Mouse (Mus musculus): ENCODE results near the gene Drc3. TPM values are rescaled to one million over a fixed set of nuclear protein-coding genes. Genes with fewer than 3 reads are reported as not detected.

Drc3 gene
- polyA plus RNA-seq, 1 experiment from 2014 or later = 1.3 TPM

DNA sequence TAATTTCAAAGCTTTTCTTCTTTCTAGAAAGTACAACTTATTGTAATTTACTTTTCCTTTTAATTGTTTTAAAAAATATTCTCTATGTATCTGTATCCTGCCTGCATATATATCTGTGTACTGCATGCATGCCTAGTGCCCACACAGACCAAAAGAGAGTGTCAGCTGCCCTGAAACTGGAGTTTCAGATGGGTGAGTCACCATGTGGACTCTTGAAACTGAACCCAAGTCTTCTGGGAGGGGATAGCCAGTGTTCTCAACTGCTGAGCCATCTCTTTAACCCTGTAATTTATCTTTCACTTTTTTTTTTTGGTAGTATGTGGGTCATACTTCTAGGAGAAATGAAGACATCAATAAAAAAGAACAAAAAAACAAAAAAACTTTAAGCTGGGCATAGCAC, 29.4 kb upstream of the Drc3 start:
- Histone ChIP-seq H3K27ac (ENCODE audit: low read depth, low read length) (no peak overlapping the region), H3K4me3 (ENCODE audit: low read depth, low read length) (no peak overlapping the region), H3K4me1 (replicated peaks; ENCODE audit: control insufficient read depth, insufficient read depth, low read length) (peaks cover 1% of the 10 kb centered on the region; the same call in 1 of the 2 replicates), H3K36me3 (ENCODE audit: control insufficient read depth, insufficient read depth, low read length) (no peaks in the 10 kb centered on the region), H3K27me3 (replicated peaks; ENCODE audit: control insufficient read depth, insufficient read depth, low read length) (no peaks in the 10 kb centered on the region), H3K4me2 (no peak overlapping the region), H3K9me3 (ENCODE audit: control insufficient read depth, low read length) (no peaks in the 10 kb centered on the region), H3K9ac (ENCODE audit: low read depth, low read length) (no peak overlapping the region)
- no peak for DNase-seq (ENCODE audit: low spot score)
- no peak for ATAC-seq (replicated peaks; ENCODE audit: low FRiP score)

DNA sequence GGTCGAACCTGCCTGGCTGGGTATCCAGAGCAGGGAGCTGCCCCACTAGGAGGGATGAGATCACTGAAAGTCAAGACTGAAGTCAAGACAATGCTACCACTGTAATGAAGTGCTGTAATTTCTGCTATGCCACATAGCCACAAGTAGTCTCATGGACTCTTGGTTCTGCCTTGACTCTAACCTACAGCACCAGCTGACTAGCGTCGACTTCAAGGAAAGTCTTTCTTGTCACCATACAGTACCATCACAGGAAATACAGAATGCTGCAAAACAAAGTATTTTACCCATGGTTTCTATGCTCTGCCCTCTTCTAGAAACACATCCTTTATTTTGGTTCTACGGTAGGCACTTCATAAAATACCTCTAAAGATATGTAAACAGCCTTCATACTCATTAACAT, 22.6 kb upstream of the Drc3 start:
- 83% methylated on average over 4 of the region's 4 CpGs for WGBS
- DNase-seq (ENCODE audit: low spot score) = no peak
- no peak for ATAC-seq (replicated peaks; ENCODE audit: low FRiP score)

DNA sequence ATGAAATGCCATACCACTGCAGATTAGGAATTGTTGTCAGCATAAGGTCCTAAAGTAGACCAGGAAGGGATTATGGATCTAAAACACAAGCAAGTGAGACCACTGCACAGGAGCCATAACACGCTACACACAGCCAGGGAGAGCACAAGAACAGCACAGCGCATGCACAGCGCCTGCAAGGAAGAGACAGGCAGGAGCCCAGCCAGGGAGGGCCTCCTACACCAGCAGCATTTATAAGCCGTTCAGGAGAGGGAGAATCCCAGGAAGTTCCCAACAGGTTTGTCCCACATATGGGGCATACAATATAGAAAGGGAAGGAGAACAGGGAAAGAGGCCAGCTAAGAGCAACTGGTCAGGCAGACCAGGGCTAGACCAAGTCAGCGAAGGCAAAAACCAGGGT, 19.7 kb upstream of the Drc3 start:
- no peak for ATAC-seq (replicated peaks; ENCODE audit: low FRiP score)
- no peak for DNase-seq (ENCODE audit: low spot score)
- no peak overlapping the region for H3K4me3 ChIP-seq (ENCODE audit: low read depth, low read length)
- no peaks in the 10 kb centered on the region for H3K27me3 ChIP-seq (replicated peaks; ENCODE audit: control insufficient read depth, insufficient read depth, low read length)
- 86% methylated on average over 5 of the region's 5 CpGs for WGBS
- H3K27ac ChIP-seq (ENCODE audit: low read depth, low read length) = no peak overlapping the region
- H3K4me1 ChIP-seq (replicated peaks; ENCODE audit: control insufficient read depth, insufficient read depth, low read length) = no peaks in the 10 kb centered on the region
- H3K9ac ChIP-seq (ENCODE audit: low read depth, low read length) = no peak overlapping the region
- no peak overlapping the region for H3K4me2 ChIP-seq
- H3K9me3 ChIP-seq (ENCODE audit: control insufficient read depth, low read length) = no peaks in the 10 kb centered on the region
- no peaks in the 10 kb centered on the region for H3K36me3 ChIP-seq (ENCODE audit: control insufficient read depth, insufficient read depth, low read length)

More for the DNA sequence above, 22.6 kb upstream of the Drc3 start:
- Histone ChIP-seq H3K9me3 (ENCODE audit: control insufficient read depth, low read length) (no peaks in the 10 kb centered on the region), H3K4me1 (replicated peaks; ENCODE audit: control insufficient read depth, insufficient read depth, low read length) (no peaks in the 10 kb centered on the region), H3K4me2 (no peak overlapping the region), H3K27me3 (replicated peaks; ENCODE audit: control insufficient read depth, insufficient read depth, low read length) (no peaks in the 10 kb centered on the region), H3K4me3 (ENCODE audit: low read depth, low read length) (no peak overlapping the region), H3K36me3 (ENCODE audit: control insufficient read depth, insufficient read depth, low read length) (no peaks in the 10 kb centered on the region), H3K9ac (ENCODE audit: low read depth, low read length) (no peak overlapping the region), H3K27ac (ENCODE audit: low read depth, low read length) (no peak overlapping the region)

GRCm38 (mm10) chr11:60334124-60334523, 19.0 kb upstream of the Drc3 start:
- WGBS = 89% methylated on average over 3 of the region's 3 CpGs
- Histone ChIP-seq H3K27ac (ENCODE audit: low read depth, low read length) (no peak overlapping the region), H3K9me3 (ENCODE audit: control insufficient read depth, low read length) (no peaks in the 10 kb centered on the region), H3K4me2 (no peak overlapping the region), H3K9ac (ENCODE audit: low read depth, low read length) (no peak overlapping the region), H3K4me3 (ENCODE audit: low read depth, low read length) (no peak overlapping the region), H3K27me3 (replicated peaks; ENCODE audit: control insufficient read depth, insufficient read depth, low read length) (no peaks in the 10 kb centered on the region), H3K36me3 (ENCODE audit: control insufficient read depth, insufficient read depth, low read length) (no peaks in the 10 kb centered on the region), H3K4me1 (replicated peaks; ENCODE audit: control insufficient read depth, insufficient read depth, low read length) (no peaks in the 10 kb centered on the region)
- ATAC-seq (replicated peaks; ENCODE audit: low FRiP score) (no peak), DNase-seq (ENCODE audit: low spot score) (no peak)

DNA sequence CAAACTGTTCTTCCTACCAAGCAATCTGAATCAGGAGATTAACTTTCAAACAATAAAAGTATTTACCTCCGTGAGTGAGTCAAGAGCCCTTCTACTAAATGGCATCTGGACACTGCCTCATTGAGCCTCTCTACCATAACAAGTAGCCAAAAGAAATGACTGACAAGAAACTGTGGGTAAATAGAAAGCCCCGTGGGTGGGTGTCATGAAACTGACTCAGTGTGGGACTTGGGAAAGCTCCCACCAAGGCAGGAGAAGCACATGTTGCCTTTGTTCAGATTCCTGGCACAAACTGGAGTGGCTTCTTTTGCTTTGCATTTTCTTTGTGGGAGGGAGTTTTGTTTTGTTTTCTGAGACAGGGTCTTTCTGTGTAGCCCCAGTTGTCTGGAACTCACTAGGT, 17.4 kb upstream of the Drc3 start:
- H3K27ac ChIP-seq (ENCODE audit: low read depth, low read length) = no peak overlapping the region
- WGBS = 91% methylated on average over 2 of the region's 2 CpGs
- no peaks in the 10 kb centered on the region for H3K27me3 ChIP-seq (replicated peaks; ENCODE audit: control insufficient read depth, insufficient read depth, low read length)
- H3K4me3 ChIP-seq (ENCODE audit: low read depth, low read length) = no peak overlapping the region
- H3K4me2 ChIP-seq = no peak overlapping the region
- no peak for DNase-seq (ENCODE audit: low spot score)
- H3K36me3 ChIP-seq (ENCODE audit: control insufficient read depth, insufficient read depth, low read length) = no peaks in the 10 kb centered on the region
- H3K9me3 ChIP-seq (ENCODE audit: control insufficient read depth, low read length) = no peaks in the 10 kb centered on the region
- H3K9ac ChIP-seq (ENCODE audit: low read depth, low read length) = no peak overlapping the region
- H3K4me1 ChIP-seq (replicated peaks; ENCODE audit: control insufficient read depth, insufficient read depth, low read length) = no peaks in the 10 kb centered on the region
- no peak for ATAC-seq (replicated peaks; ENCODE audit: low FRiP score)

GRCm38 (mm10) chr11:60338291-60338690, 14.8 kb upstream of the Drc3 start:
- Histone ChIP-seq H3K27me3 (replicated peaks; ENCODE audit: control insufficient read depth, insufficient read depth, low read length) (no peaks in the 10 kb centered on the region), H3K9ac (ENCODE audit: low read depth, low read length) (no peak overlapping the region), H3K27ac (ENCODE audit: low read depth, low read length) (no peak overlapping the region), H3K4me1 (replicated peaks; ENCODE audit: control insufficient read depth, insufficient read depth, low read length) (no peaks in the 10 kb centered on the region), H3K36me3 (ENCODE audit: control insufficient read depth, insufficient read depth, low read length) (no peaks in the 10 kb centered on the region), H3K9me3 (ENCODE audit: control insufficient read depth, low read length) (no peaks in the 10 kb centered on the region), H3K4me2 (no peak overlapping the region), H3K4me3 (ENCODE audit: low read depth, low read length) (no peak overlapping the region)
- ATAC-seq (replicated peaks; ENCODE audit: low FRiP score) = no peak
- no peak for DNase-seq (ENCODE audit: low spot score)
- 70% methylated on average over 4 of the region's 4 CpGs for WGBS

GRCm38 (mm10) chr11:60339361-60339760, 13.8 kb upstream of the Drc3 start:
- no peaks in the 10 kb centered on the region for H3K9me3 ChIP-seq (ENCODE audit: control insufficient read depth, low read length)
- no peaks in the 10 kb centered on the region for H3K4me1 ChIP-seq (replicated peaks; ENCODE audit: control insufficient read depth, insufficient read depth, low read length)
- no peaks in the 10 kb centered on the region for H3K36me3 ChIP-seq (ENCODE audit: control insufficient read depth, insufficient read depth, low read length)
- WGBS = 91% methylated on average over 12 of the region's 12 CpGs
- H3K27ac ChIP-seq (ENCODE audit: low read depth, low read length) = no peak overlapping the region
- H3K4me2 ChIP-seq = no peak overlapping the region
- DNase-seq (ENCODE audit: low spot score) (no peak), ATAC-seq (replicated peaks; ENCODE audit: low FRiP score) (no peak)
- H3K4me3 ChIP-seq (ENCODE audit: low read depth, low read length) = no peak overlapping the region
- no peak overlapping the region for H3K9ac ChIP-seq (ENCODE audit: low read depth, low read length)
- no peaks in the 10 kb centered on the region for H3K27me3 ChIP-seq (replicated peaks; ENCODE audit: control insufficient read depth, insufficient read depth, low read length)

GRCm38 (mm10) chr11:60345868-60346267, 7.3 kb upstream of the Drc3 start:
- ATAC-seq (replicated peaks; ENCODE audit: low FRiP score) (no peak), DNase-seq (ENCODE audit: low spot score) (no peak)
- Histone ChIP-seq H3K27me3 (replicated peaks; ENCODE audit: control insufficient read depth, insufficient read depth, low read length) (no peaks in the 10 kb centered on the region), H3K4me3 (ENCODE audit: low read depth, low read length) (no peak overlapping the region), H3K4me2 (no peak overlapping the region), H3K36me3 (ENCODE audit: control insufficient read depth, insufficient read depth, low read length) (no peaks in the 10 kb centered on the region), H3K9me3 (ENCODE audit: control insufficient read depth, low read length) (no peaks in the 10 kb centered on the region), H3K4me1 (replicated peaks; ENCODE audit: control insufficient read depth, insufficient read depth, low read length) (no peaks in the 10 kb centered on the region; the same call in 1 of the 2 replicates), H3K27ac (ENCODE audit: low read depth, low read length) (no peak overlapping the region), H3K9ac (ENCODE audit: low read depth, low read length) (no peak overlapping the region)
- 78% methylated on average over 4 of the region's 4 CpGs for WGBS

GRCm38 (mm10) chr11:60346537-60346936, 6.6 kb upstream of the Drc3 start:
- H3K4me2 ChIP-seq = no peak overlapping the region
- no peaks in the 10 kb centered on the region for H3K27me3 ChIP-seq (replicated peaks; ENCODE audit: control insufficient read depth, insufficient read depth, low read length)
- no peak for DNase-seq (ENCODE audit: low spot score)
- WGBS = 74% methylated on average over 4 of the region's 4 CpGs
- no peak overlapping the region for H3K9ac ChIP-seq (ENCODE audit: low read depth, low read length)
- H3K4me1 ChIP-seq (replicated peaks; ENCODE audit: control insufficient read depth, insufficient read depth, low read length) = peaks cover 2% of the 10 kb centered on the region
- no peaks in the 10 kb centered on the region for H3K9me3 ChIP-seq (ENCODE audit: control insufficient read depth, low read length)
- H3K4me3 ChIP-seq (ENCODE audit: low read depth, low read length) = no peak overlapping the region
- no peaks in the 10 kb centered on the region for H3K36me3 ChIP-seq (ENCODE audit: control insufficient read depth, insufficient read depth, low read length)
- ATAC-seq (replicated peaks; ENCODE audit: low FRiP score) = no peak
- H3K27ac ChIP-seq (ENCODE audit: low read depth, low read length) = no peak overlapping the region
